Mouse (Mus musculus) heart, adult 11 months (tissue): ENCODE data around the gene Gm21680.
"Not testable (repeated sequence)": the region's sequence is repeated elsewhere in the genome, so short reads cannot be mapped to it uniquely, and the experiment has no call there.

ENCODE experiments used
- DNase-seq: peaks from one replicate; pipeline ENCODE4 v3.0.0; 2022

Gene Gm21680

GRCm38 (mm10) chr5:25972563-25972962 is at the start of gene Gm21680:
TSS of gene Gm21680 (minus strand) at chr5:25972663.
- DNase-seq = not testable (repeated sequence)

GRCm38 (mm10) chr5:26007697-26008096 is 35.2 kb upstream of the Gm21680 start:
- not testable (repeated sequence) for DNase-seq

GRCm38 (mm10) chr5:26006937-26007695 is 34.7 kb upstream of the Gm21680 start:
- peak; percentile 81 for DNase-seq

- not testable (repeated sequence) for DNase-seq
Measured at GRCm38 (mm10) chr5:26004698-26005097, 32.2 kb upstream of the Gm21680 start, which contains the start of gene Gm1979. TSS of gene Gm1979 (minus strand) at chr5:26004798.

GRCm38 (mm10) chr5:25988550-25988949 is 16.1 kb upstream of the Gm21680 start, which contains the start of gene Gm21698:
TSS of gene Gm21698 (minus strand) at chr5:25988650.
- DNase-seq = not testable (repeated sequence)

GRCm38 (mm10) chr5:25957050-25957449 is 15.4 kb downstream of the Gm21680 start:
- DNase-seq = not testable (repeated sequence)

GRCm38 (mm10) chr5:25956611-25957010 is 15.9 kb downstream of the Gm21680 start:
- not testable (repeated sequence) for DNase-seq

- not testable (repeated sequence) for DNase-seq
Measured at GRCm38 (mm10) chr5:25954317-25954716, 18.1 kb downstream of the Gm21680 start, which contains the start of gene Gm21671. TSS of gene Gm21671 (minus strand) at chr5:25954417.

GRCm38 (mm10) chr5:25945391-25945790 is 27.1 kb downstream of the Gm21680 start:
- peak; percentile 83 for DNase-seq

GRCm38 (mm10) chr5:25942281-25942680 is 30.2 kb downstream of the Gm21680 start, which contains the start of gene Gm21663:
TSS of gene Gm21663 (minus strand) at chr5:25942381.
- DNase-seq = not testable (repeated sequence)
